In the genomic region with DNA sequence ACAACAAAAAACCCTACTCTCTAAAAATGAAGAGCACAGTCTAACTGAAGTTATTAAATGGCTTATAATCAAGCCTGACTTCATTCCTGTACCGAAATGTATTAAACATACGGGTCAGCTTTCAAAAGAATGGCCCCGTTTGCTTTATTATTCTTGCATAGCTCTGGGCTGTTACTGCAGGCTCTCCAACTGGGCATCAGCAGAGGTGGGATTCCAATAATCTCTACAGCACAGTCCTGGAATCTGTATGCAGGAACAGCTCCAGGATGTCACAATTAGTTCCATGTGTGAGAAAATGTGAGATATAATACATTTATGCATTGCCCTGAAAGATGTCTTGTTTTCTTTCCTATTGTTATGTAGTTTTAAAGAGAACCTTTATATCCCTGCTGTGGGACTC, we compare ENCODE assay signal across 26 mouse cellular contexts. TPM values are rescaled to one million over a fixed set of nuclear protein-coding genes. Genes with fewer than 3 reads are reported as not detected.
"Had no signal": no experiment of that assay in that cellular context is flagged by ENCODE, and none has a peak within 500 bp of the region (broad histone marks: within the 10 kb centered on the region; RNA-seq: fewer than 3 reads in every experiment).

No protein-coding gene starts in this region.

- H3K9me3 ChIP-seq: heart, embryonic 13.5 days; heart, embryonic 15.5 days; hindbrain, embryonic 13.5 days; hindbrain, embryonic 15.5 days; limb, embryonic 13.5 days; liver, embryonic 13.5 days; liver, embryonic 15.5 days had no signal

- H3K9ac ChIP-seq: heart, embryonic 13.5 days; heart, embryonic 15.5 days; hindbrain, embryonic 13.5 days; hindbrain, embryonic 15.5 days; limb, embryonic 13.5 days; liver, embryonic 13.5 days; liver, embryonic 15.5 days; liver, postnatal 0 days had no signal

- H3K4me1 ChIP-seq: liver, embryonic 13.5 days; liver, embryonic 15.5 days had no signal

- H3K4me3 ChIP-seq: heart, embryonic 13.5 days; heart, embryonic 15.5 days; hindbrain, embryonic 13.5 days; hindbrain, embryonic 15.5 days; layer of hippocampus, adult 2 months; left cerebral cortex, adult 2 months; limb, embryonic 13.5 days; liver, embryonic 13.5 days; liver, embryonic 15.5 days had no signal

- ATAC-seq: hindbrain, postnatal 0 days; intestine, postnatal 0 days; liver, postnatal 0 days had no signal

- H3K36me3 ChIP-seq: heart, embryonic 13.5 days; heart, embryonic 15.5 days; hindbrain, embryonic 13.5 days; hindbrain, embryonic 15.5 days; limb, embryonic 13.5 days; liver, embryonic 13.5 days; liver, embryonic 15.5 days had no signal

- H3K27ac ChIP-seq: heart, embryonic 13.5 days; heart, embryonic 15.5 days; hindbrain, embryonic 13.5 days; hindbrain, embryonic 15.5 days; hindbrain, postnatal 0 days; layer of hippocampus, adult 2 months; left cerebral cortex, adult 2 months; limb, embryonic 13.5 days; liver, embryonic 13.5 days; liver, embryonic 15.5 days had no signal

- H3K4me2 ChIP-seq: heart, embryonic 11.5 days; heart, embryonic 13.5 days; heart, embryonic 15.5 days; hindbrain, embryonic 13.5 days; hindbrain, embryonic 15.5 days; limb, embryonic 13.5 days; liver, embryonic 11.5 days; liver, embryonic 13.5 days; liver, embryonic 15.5 days had no signal

- DNase-seq: gastrocnemius, postnatal 10 days; gastrocnemius, postnatal 25 days; heart, adult 18-20 months; heart, postnatal 14 days; heart, postnatal 36 days; kidney, adult 18-20 months; kidney, adult 8-10 months; kidney, postnatal 10 days; kidney, postnatal 25 days; kidney, postnatal 4 days; liver; liver, embryonic 13.5 days; liver, postnatal 0 days had no signal

- H3K27me3 ChIP-seq: heart, embryonic 13.5 days; heart, embryonic 15.5 days; hindbrain, embryonic 13.5 days; hindbrain, embryonic 15.5 days; limb, embryonic 13.5 days; liver, embryonic 13.5 days; liver, embryonic 15.5 days had no signal

RNA-seq across cellular contexts. Expression of gene Prickle2, which starts 38.4 kb away (rescaled TPM):
- total RNA-seq: granulocyte monocyte progenitor cell, adult 5-6 weeks had no signal
